Mouse (Mus musculus): ENCODE measurements around the gene Lrch3.

- no peak for TF ChIP-seq CTCF (IDR thresholded peaks at IDR 0.05; ENCODE audit: low read depth)
- TF ChIP-seq EP300 (IDR thresholded peaks at IDR 0.05; ENCODE audit: low read depth) = no peak
Observed at GRCm38 (mm10) chr16:33055655-33056054, 141.8 kb downstream of the Lrch3 start.

All from heart, postnatal 0 days (tissue).